Comparison of ENCODE assay signal across 7 mouse cellular contexts in genomic region chr14:53518954-53519353, GRCm38 (mm10).
A peak's percentile ranks its signal among the peaks of the same experiment; 100 is the strongest.
ATAC-seq lines count a peak whose summit lies in the region.
"Not testable (repeated sequence)": the region's sequence is repeated elsewhere in the genome, so short reads cannot be mapped to it uniquely, and the experiment has no call there.

No protein-coding gene starts in this region.

- H3K27ac ChIP-seq in intestine, embryonic 15.5 days; stomach, embryonic 14.5 days (ENCODE audit: low read length); stomach, embryonic 16.5 days (ENCODE audit: low read length): not testable (repeated sequence)

- not testable (repeated sequence) for H3K4me2 ChIP-seq in intestine, embryonic 15.5 days (replicated peaks); stomach, embryonic 14.5 days (replicated peaks; ENCODE audit: low read depth, low read length); stomach, embryonic 16.5 days (ENCODE audit: low read depth, low read length)

- H3K4me1 ChIP-seq in intestine, embryonic 15.5 days (replicated peaks); stomach, embryonic 14.5 days (ENCODE audit: control insufficient read depth, insufficient read depth, low read length); stomach, embryonic 16.5 days (ENCODE audit: control insufficient read depth, insufficient read depth, low read length): not testable (repeated sequence)

- peak; percentile 71 for ATAC-seq in activated CD4-positive, CD25-positive, alpha-beta regulatory T cell, adult 4 months
- peak; percentile 40; the same call in 1 of the 2 replicates for ATAC-seq in granulocyte monocyte progenitor cell, adult 5-6 weeks (replicated peaks; ENCODE audit: poor library complexity, severe bottlenecking)
- peak; percentile 71 for ATAC-seq in inflammation-experienced regulatory T-cells, adult 6 months
- ATAC-seq in intestine, embryonic 15.5 days = peak; percentile 53; the same call in 1 of the 2 replicates
- peak; percentile 58; the same call in 1 of the 2 replicates for ATAC-seq in megakaryocyte progenitor cell, adult 5-6 weeks (replicated peaks; ENCODE audit: poor library complexity)
- peak; percentile 53; the same call in 1 of the 2 replicates for ATAC-seq in stomach, embryonic 14.5 days (ENCODE audit: insufficient number of reproducible peaks, insufficient read depth, low FRiP score, low read depth)
- peak; percentile 53; the same call in 1 of the 2 replicates for ATAC-seq in stomach, embryonic 16.5 days (ENCODE audit: insufficient read depth, low FRiP score)

- H3K36me3 ChIP-seq in intestine, embryonic 15.5 days; stomach, embryonic 14.5 days (ENCODE audit: control insufficient read depth, insufficient read depth, low read length); stomach, embryonic 16.5 days (ENCODE audit: control insufficient read depth, insufficient read depth, low read length): not testable (repeated sequence)

- H3K9me3 ChIP-seq in intestine, embryonic 15.5 days; stomach, embryonic 14.5 days (ENCODE audit: control insufficient read depth, low read depth, low read length); stomach, embryonic 16.5 days (replicated peaks; ENCODE audit: control insufficient read depth, low read length): not testable (repeated sequence)

- H3K4me3 ChIP-seq in intestine, embryonic 15.5 days (replicated peaks); stomach, embryonic 14.5 days (ENCODE audit: low read depth, low read length); stomach, embryonic 16.5 days (replicated peaks; ENCODE audit: low read length): not testable (repeated sequence)

- no CpG with 5 or more reads among the region's 1 CpGs for WGBS in intestine, embryonic 15.5 days
- no CpG with 5 or more reads among the region's 1 CpGs for WGBS in stomach, embryonic 14.5 days
- no CpG with 5 or more reads among the region's 1 CpGs for WGBS in stomach, embryonic 16.5 days

- not testable (repeated sequence) for H3K9ac ChIP-seq in intestine, embryonic 15.5 days; stomach, embryonic 14.5 days (replicated peaks; ENCODE audit: low read depth, low read length); stomach, embryonic 16.5 days (ENCODE audit: low read length)

- not testable (repeated sequence) for H3K27me3 ChIP-seq in intestine, embryonic 15.5 days (replicated peaks); stomach, embryonic 14.5 days (ENCODE audit: control insufficient read depth, insufficient read depth, low read length); stomach, embryonic 16.5 days (ENCODE audit: control insufficient read depth, insufficient read depth, low read length)
